Mouse (Mus musculus): ENCODE measurements around the gene Myom1. TPM values are rescaled to one million over a fixed set of nuclear protein-coding genes. Genes with fewer than 3 reads are reported as not detected.
A peak's percentile ranks its signal among the peaks of the same experiment; 100 is the strongest.

Gene Myom1
- polyA plus RNA-seq, 1 experiment from 2014 or later: 224 TPM

DNA sequence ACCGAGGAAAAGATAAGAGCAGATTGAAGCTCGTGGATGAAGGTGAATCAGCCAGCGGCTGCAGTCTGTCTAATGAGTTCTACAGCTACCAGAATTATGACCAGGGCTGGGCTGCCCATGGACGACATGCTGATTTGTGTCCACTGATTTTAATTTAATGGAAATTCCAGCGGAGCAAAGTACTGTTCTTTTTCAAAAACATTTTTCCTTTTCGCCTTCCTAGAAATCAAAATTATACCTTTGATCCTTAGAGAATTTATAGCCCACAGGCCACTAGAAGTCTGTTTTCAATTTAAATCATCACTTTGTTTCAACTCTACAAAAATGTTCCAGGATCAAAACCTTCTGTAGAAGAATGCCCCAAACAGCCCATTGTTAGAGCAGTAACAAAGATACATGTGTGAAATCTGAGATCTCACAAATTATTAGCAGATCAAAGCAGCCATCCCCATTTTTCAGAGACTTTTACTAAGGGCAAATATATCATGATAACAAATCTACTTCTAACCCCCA, 108.4 kb downstream of the Myom1 start:
- ATAC-seq (replicated peaks; ENCODE audit: extremely low read depth, insufficient read depth, low FRiP score): no peak
- Histone ChIP-seq H3K4me3 (ENCODE audit: low read length) (no peak overlapping the region), H3K9me3 (replicated peaks; ENCODE audit: control insufficient read depth, low read length) (no peaks in the 10 kb centered on the region), H3K36me3 (ENCODE audit: control insufficient read depth, insufficient read depth) (peaks cover 46% of the 10 kb centered on the region), H3K4me2 (ENCODE audit: low read depth, low read length) (no peak overlapping the region), H3K4me1 (ENCODE audit: control insufficient read depth, insufficient read depth, low read length) (no peaks in the 10 kb centered on the region), H3K27ac (ENCODE audit: low read length) (no peak overlapping the region), H3K9ac (ENCODE audit: low read length) (no peak overlapping the region), H3K27me3 (ENCODE audit: control insufficient read depth, insufficient read depth, low read length) (no peaks in the 10 kb centered on the region)
- WGBS: 76% methylated on average over 6 of the region's 6 CpGs

DNA sequence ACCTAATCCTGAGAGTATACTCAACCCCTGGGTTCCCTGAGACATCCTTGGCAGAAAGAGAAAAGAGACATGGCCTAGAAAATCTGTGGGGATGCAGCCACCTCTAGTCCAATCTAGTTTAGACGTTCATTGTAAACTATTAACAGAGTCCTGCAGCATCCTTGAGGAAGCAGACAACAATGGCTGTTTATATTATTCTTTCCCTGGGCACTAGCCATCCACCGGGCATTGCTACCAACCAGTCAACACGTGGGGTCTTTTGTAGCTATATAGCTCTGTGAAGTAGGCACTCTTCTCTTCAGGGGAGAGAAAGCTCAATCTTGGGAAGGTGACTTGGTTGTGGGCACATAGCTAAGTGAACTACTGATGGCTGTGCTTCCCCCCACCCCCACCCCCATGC, 110.3 kb downstream of the Myom1 start:
- Histone ChIP-seq H3K4me3 (ENCODE audit: low read length) (no peak overlapping the region), H3K9ac (ENCODE audit: low read length) (no peak overlapping the region), H3K27ac (ENCODE audit: low read length) (no peak overlapping the region), H3K27me3 (ENCODE audit: control insufficient read depth, insufficient read depth, low read length) (no peaks in the 10 kb centered on the region), H3K9me3 (replicated peaks; ENCODE audit: control insufficient read depth, low read length) (no peaks in the 10 kb centered on the region), H3K4me2 (ENCODE audit: low read depth, low read length) (no peak overlapping the region), H3K4me1 (ENCODE audit: control insufficient read depth, insufficient read depth, low read length) (no peaks in the 10 kb centered on the region), H3K36me3 (ENCODE audit: control insufficient read depth, insufficient read depth) (peaks cover 35% of the 10 kb centered on the region)
- WGBS: 66% methylated on average over 3 of the region's 3 CpGs
- no peak for ATAC-seq (replicated peaks; ENCODE audit: extremely low read depth, insufficient read depth, low FRiP score)

DNA sequence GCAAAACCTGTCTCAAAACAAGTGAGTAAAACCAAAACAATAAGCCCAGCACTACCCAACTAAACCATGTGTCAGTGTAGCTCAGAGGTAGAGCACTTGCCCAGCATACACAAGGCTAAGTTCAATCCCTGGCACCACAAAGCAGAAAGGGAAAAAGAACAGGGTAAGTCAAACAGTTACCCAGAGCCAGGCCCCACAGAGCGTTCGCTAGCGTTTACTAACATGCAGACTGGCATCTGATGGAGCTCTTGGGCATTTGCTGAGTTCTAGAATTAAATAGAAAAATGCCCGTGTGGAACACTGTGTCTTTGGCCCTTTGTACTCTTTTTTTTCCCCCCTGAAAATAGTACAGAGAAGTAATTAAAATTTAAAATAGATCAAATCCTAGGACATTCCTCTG, 111.8 kb downstream of the Myom1 start:
- peaks cover 14% of the 10 kb centered on the region for H3K4me1 ChIP-seq (ENCODE audit: control insufficient read depth, insufficient read depth, low read length)
- no peak for ATAC-seq (replicated peaks; ENCODE audit: extremely low read depth, insufficient read depth, low FRiP score)
- no peak overlapping the region for H3K4me3 ChIP-seq (ENCODE audit: low read length)
- H3K9me3 ChIP-seq (replicated peaks; ENCODE audit: control insufficient read depth, low read length): no peaks in the 10 kb centered on the region
- H3K27me3 ChIP-seq (ENCODE audit: control insufficient read depth, insufficient read depth, low read length): no peaks in the 10 kb centered on the region
- no peak overlapping the region for H3K4me2 ChIP-seq (ENCODE audit: low read depth, low read length)
- WGBS: 85% methylated on average over 4 of the region's 4 CpGs
- no peak overlapping the region for H3K27ac ChIP-seq (ENCODE audit: low read length)
- no peak overlapping the region for H3K9ac ChIP-seq (ENCODE audit: low read length)
- H3K36me3 ChIP-seq (ENCODE audit: control insufficient read depth, insufficient read depth): peaks cover 32% of the 10 kb centered on the region

DNA sequence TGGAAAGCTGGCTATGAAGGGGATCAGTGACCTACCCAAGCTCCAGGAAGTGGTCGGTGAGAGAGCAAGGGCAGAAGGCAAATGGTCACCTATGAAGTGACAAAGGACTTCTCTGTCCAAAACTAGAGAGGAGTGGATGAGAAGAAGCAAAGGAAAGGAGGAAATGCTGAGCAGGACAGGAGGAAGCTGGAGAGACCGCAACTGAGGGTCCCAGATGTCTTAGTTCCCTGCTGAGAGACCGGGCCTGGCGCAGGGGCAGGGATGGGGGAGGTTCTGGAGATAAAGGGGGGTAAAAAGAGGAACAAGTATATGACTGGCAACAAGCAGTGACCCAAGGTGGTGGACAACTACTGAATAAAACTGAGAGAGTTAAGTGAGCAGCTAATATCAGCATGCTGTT, 115.5 kb downstream of the Myom1 start:
- no peak for ATAC-seq (replicated peaks; ENCODE audit: extremely low read depth, insufficient read depth, low FRiP score)
- Histone ChIP-seq H3K4me3 (ENCODE audit: low read length) (no peak overlapping the region), H3K36me3 (ENCODE audit: control insufficient read depth, insufficient read depth) (peaks cover 14% of the 10 kb centered on the region), H3K9ac (ENCODE audit: low read length) (no peak overlapping the region), H3K4me2 (ENCODE audit: low read depth, low read length) (no peak overlapping the region), H3K27ac (ENCODE audit: low read length) (peak overlapping the region; percentile 44; the same call in 1 of the 2 replicates), H3K9me3 (replicated peaks; ENCODE audit: control insufficient read depth, low read length) (no peaks in the 10 kb centered on the region), H3K27me3 (ENCODE audit: control insufficient read depth, insufficient read depth, low read length) (no peaks in the 10 kb centered on the region), H3K4me1 (ENCODE audit: control insufficient read depth, insufficient read depth, low read length) (peaks cover 25% of the 10 kb centered on the region)
- whole genome bisulfite sequencing: 57% methylated on average over 4 of the region's 4 CpGs

DNA sequence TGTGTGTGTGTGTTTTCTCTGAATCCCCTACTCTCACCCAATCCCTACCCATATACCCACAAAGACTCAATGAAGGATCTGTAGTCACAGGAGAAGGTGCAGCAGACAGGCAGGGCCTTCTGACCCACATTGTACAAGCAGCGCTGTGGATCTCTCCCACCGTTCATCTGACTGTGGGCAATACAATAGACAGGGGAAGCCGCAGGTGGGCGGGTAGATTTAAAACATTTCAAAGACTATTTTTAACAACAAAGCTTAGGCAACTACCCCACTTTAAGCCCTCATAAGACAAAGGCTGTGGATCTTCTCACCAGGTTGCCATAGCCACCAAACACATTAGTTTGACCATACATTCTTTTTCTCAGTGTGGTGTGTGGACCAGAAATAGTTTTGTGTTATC, 116.2 kb downstream of the Myom1 start:
- H3K4me1 ChIP-seq (ENCODE audit: control insufficient read depth, insufficient read depth, low read length): peaks cover 25% of the 10 kb centered on the region
- H3K9me3 ChIP-seq (replicated peaks; ENCODE audit: control insufficient read depth, low read length): no peaks in the 10 kb centered on the region
- H3K36me3 ChIP-seq (ENCODE audit: control insufficient read depth, insufficient read depth): peaks cover 17% of the 10 kb centered on the region
- H3K4me2 ChIP-seq (ENCODE audit: low read depth, low read length): no peak overlapping the region
- H3K27ac ChIP-seq (ENCODE audit: low read length): peak overlapping the region; percentile 67
- WGBS: 29% methylated on average over 4 of the region's 4 CpGs
- no peak overlapping the region for H3K9ac ChIP-seq (ENCODE audit: low read length)
- no peaks in the 10 kb centered on the region for H3K27me3 ChIP-seq (ENCODE audit: control insufficient read depth, insufficient read depth, low read length)
- no peak for ATAC-seq (replicated peaks; ENCODE audit: extremely low read depth, insufficient read depth, low FRiP score)
- H3K4me3 ChIP-seq (ENCODE audit: low read length): no peak overlapping the region

DNA sequence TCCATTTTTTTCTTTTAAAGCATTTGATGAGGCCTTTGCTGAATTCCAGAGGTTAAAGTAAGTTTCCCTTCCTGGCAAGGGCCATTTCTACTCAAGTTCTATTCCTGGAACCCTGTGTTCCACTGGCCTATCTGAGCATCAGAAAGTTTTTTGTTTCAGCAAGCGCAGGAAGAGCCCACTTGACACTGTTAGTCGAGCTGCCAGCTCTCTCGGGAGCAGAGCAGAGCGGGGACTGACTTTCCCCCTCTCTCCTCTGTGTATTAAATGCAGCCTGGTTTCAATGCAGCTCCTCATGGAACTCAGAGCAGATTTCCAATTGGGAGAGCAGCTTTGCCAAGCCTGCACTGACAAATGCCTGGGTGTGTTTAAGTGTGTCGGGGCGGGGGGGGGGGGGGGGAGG, 118.2 kb downstream of the Myom1 start:
- H3K9ac ChIP-seq (ENCODE audit: low read length): no peak overlapping the region
- no peaks in the 10 kb centered on the region for H3K9me3 ChIP-seq (replicated peaks; ENCODE audit: control insufficient read depth, low read length)
- H3K27ac ChIP-seq (ENCODE audit: low read length): peak overlapping the region; percentile 67
- no peak overlapping the region for H3K4me2 ChIP-seq (ENCODE audit: low read depth, low read length)
- no peak overlapping the region for H3K4me3 ChIP-seq (ENCODE audit: low read length)
- ATAC-seq (replicated peaks; ENCODE audit: extremely low read depth, insufficient read depth, low FRiP score): peak; percentile 75
- no peaks in the 10 kb centered on the region for H3K27me3 ChIP-seq (ENCODE audit: control insufficient read depth, insufficient read depth, low read length)
- H3K36me3 ChIP-seq (ENCODE audit: control insufficient read depth, insufficient read depth): peaks cover 21% of the 10 kb centered on the region
- H3K4me1 ChIP-seq (ENCODE audit: control insufficient read depth, insufficient read depth, low read length): peaks cover 28% of the 10 kb centered on the region
- 24% methylated on average over 6 of the region's 6 CpGs for WGBS

DNA sequence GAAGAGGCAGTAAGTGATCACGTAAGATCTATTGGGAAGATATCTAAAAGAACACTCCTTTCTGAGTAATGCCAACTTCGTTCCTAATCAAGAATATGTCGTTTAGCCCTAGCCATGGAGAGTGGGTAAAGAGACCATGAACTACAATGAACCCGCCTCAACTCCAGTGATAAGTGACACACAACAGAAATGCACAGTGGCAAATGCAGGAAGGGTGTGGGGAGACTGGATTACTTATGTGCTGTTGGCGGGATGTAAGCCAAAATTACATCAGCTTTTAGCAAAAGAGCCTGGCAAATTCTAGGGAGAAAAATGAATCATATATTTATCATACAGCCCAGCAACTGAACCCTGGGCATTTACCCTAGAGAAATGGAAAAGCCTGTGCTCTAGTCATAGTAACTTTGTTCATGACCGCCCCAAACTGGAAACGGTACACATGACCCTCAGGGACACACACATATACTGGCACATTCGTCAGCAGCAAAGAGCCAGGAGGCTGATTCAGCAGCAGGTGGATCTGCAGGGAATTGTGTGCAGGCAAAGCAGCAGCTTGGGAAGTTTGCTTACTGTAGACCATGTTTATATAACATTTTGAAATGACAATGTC, 121.7 kb downstream of the Myom1 start:
- Histone ChIP-seq H3K4me3 (ENCODE audit: low read length) (no peak overlapping the region), H3K36me3 (ENCODE audit: control insufficient read depth, insufficient read depth) (peaks cover 25% of the 10 kb centered on the region), H3K27me3 (ENCODE audit: control insufficient read depth, insufficient read depth, low read length) (no peaks in the 10 kb centered on the region), H3K9me3 (replicated peaks; ENCODE audit: control insufficient read depth, low read length) (no peaks in the 10 kb centered on the region), H3K27ac (ENCODE audit: low read length) (no peak overlapping the region), H3K9ac (ENCODE audit: low read length) (no peak overlapping the region), H3K4me2 (ENCODE audit: low read depth, low read length) (no peak overlapping the region), H3K4me1 (ENCODE audit: control insufficient read depth, insufficient read depth, low read length) (peaks cover 15% of the 10 kb centered on the region)
- ATAC-seq (replicated peaks; ENCODE audit: extremely low read depth, insufficient read depth, low FRiP score): no peak
- WGBS: 62% methylated on average over 8 of the region's 8 CpGs

DNA sequence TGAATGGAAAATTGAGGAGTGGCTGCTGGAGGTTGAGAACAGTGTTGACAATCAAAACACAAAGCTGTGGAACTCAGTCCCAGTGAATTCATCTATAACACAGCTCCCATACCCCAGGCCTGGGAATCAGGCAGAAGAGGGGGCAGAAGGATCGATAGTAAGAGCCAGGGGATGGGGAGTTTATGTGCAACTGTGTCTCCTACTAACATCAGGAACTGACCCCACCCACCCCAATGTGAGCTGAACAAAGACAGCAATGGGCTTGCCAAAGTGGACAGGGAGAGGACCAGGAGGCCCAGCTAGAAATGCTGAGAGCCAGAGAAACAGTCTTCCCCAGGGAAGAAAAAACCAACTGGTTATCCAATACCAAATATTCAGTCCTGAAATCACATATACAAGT, 122.2 kb downstream of the Myom1 start:
- no peak overlapping the region for H3K4me3 ChIP-seq (ENCODE audit: low read length)
- H3K27me3 ChIP-seq (ENCODE audit: control insufficient read depth, insufficient read depth, low read length): no peaks in the 10 kb centered on the region
- peaks cover 10% of the 10 kb centered on the region for H3K4me1 ChIP-seq (ENCODE audit: control insufficient read depth, insufficient read depth, low read length)
- WGBS: 71% methylated on average over 1 of the region's 1 CpGs
- H3K36me3 ChIP-seq (ENCODE audit: control insufficient read depth, insufficient read depth): peaks cover 25% of the 10 kb centered on the region
- H3K4me2 ChIP-seq (ENCODE audit: low read depth, low read length): no peak overlapping the region
- no peak overlapping the region for H3K27ac ChIP-seq (ENCODE audit: low read length)
- ATAC-seq (replicated peaks; ENCODE audit: extremely low read depth, insufficient read depth, low FRiP score): no peak
- H3K9ac ChIP-seq (ENCODE audit: low read length): no peak overlapping the region
- H3K9me3 ChIP-seq (replicated peaks; ENCODE audit: control insufficient read depth, low read length): no peaks in the 10 kb centered on the region

DNA sequence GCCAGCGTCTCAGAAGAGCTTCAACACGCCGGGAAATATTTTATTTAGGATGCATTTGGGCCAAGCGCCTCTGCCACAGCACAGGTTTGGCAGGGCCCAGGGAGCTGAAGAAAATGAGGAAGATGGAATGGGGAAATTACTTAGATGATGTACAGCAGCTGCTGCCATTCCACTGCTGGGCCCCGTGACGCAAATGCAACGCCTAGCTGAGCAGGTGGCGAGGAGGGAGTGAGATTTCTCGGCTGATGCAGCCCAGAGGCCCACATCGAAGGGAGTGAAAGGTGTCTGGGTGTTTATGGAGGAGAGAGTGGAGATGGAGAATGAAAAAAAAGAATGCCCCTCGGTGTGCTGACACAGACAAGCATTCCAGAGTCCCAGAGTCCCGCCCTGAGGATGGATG, 123.1 kb downstream of the Myom1 start:
- no peaks in the 10 kb centered on the region for H3K27me3 ChIP-seq (ENCODE audit: control insufficient read depth, insufficient read depth, low read length)
- H3K4me1 ChIP-seq (ENCODE audit: control insufficient read depth, insufficient read depth, low read length): peaks cover 8% of the 10 kb centered on the region
- WGBS: 65% methylated on average over 12 of the region's 12 CpGs
- H3K36me3 ChIP-seq (ENCODE audit: control insufficient read depth, insufficient read depth): peaks cover 25% of the 10 kb centered on the region
- no peaks in the 10 kb centered on the region for H3K9me3 ChIP-seq (replicated peaks; ENCODE audit: control insufficient read depth, low read length)
- no peak overlapping the region for H3K4me3 ChIP-seq (ENCODE audit: low read length)
- H3K9ac ChIP-seq (ENCODE audit: low read length): no peak overlapping the region
- no peak overlapping the region for H3K27ac ChIP-seq (ENCODE audit: low read length)
- no peak overlapping the region for H3K4me2 ChIP-seq (ENCODE audit: low read depth, low read length)
- no peak for ATAC-seq (replicated peaks; ENCODE audit: extremely low read depth, insufficient read depth, low FRiP score)
